Mouse (Mus musculus): ENCODE measurements at regions not wholly inside any gene's neighbourhood (a gene's known extent, or its start where the extent isn't known, plus 50 kb on each side); places are given as distances from the start of the nearest gene placed in this dataset.
"Not testable (repeated sequence)": the region's sequence is repeated elsewhere in the genome, so short reads cannot be mapped to it uniquely, and the experiment has no call there.

DNA sequence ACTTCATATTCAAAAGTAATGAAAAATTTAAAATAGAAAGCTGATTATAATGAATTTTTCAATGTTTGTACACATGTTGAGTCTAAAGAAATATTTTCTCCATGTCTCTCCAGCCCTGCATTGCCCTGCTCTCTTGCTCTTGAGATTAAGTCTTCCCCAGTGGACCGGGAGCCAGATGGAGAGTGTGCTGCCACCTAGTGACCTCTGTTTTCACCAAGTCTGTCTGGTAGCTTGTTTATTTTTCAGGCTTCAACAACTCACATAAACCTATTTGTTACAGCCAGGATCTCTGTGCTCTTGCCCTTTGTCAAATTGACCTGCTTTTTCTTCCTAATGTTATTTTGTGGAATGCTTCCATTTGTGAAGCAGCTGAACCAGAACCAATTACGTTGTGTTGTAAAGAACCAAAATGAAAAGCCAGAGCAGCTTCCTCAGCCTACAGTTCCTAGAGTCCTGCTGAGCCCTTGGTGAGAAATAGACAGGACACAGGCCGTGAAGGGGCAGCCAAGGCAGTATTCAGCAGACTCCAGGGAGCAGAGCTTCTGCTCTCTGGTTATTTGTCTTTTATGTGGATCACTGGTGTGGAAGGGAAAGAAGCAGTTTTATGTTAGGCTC is 655.5 kb downstream of the Kcna4 start:
- H3K4me2 ChIP-seq (ENCODE audit: low read depth, low read length) = no peak overlapping the region
- H3K36me3 ChIP-seq (ENCODE audit: control insufficient read depth, insufficient read depth, low read length) = no peaks in the 10 kb centered on the region
- H3K4me3 ChIP-seq (ENCODE audit: low read length) = no peak overlapping the region
- H3K9ac ChIP-seq (ENCODE audit: low read depth, low read length) = no peak overlapping the region
- WGBS = 13% methylated on average over 3 of the region's 3 CpGs
- ATAC-seq = no peak
- no peaks in the 10 kb centered on the region for H3K27me3 ChIP-seq (replicated peaks; ENCODE audit: control insufficient read depth, insufficient read depth, low read length)
- no peaks in the 10 kb centered on the region for H3K4me1 ChIP-seq (ENCODE audit: control insufficient read depth, insufficient read depth, low read length)
- H3K9me3 ChIP-seq (ENCODE audit: control insufficient read depth, low read length) = no peaks in the 10 kb centered on the region
- no peak overlapping the region for H3K27ac ChIP-seq (ENCODE audit: low read length)

DNA sequence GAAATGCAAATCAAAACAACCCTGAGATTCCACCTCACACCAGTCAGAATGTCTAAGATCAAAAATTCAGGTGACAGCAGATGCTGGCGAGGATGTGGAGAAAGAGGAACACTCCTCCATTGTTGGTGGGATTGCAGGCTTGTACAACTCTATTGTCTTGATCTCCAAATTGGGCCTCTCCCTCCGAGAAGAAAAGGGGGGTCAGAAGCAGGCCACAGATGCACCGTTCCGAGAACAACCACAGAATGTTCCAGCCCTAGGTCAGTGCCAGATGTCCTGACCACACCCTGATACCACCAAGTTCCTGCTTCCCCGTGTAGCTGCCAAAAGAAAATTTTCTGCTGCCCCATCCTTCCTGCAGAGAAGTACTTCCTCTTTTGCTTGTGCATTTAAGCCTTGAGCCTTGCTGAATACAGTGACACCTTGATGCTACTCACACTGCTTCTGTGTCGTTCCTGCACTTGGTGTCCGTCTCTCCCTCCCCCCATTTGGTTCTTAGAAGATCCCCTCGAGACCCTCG is 665.2 kb downstream of the Kcna4 start:
- not testable (repeated sequence) for H3K4me2 ChIP-seq (ENCODE audit: low read depth, low read length); H3K27ac ChIP-seq (ENCODE audit: low read length); H3K27me3 ChIP-seq (replicated peaks; ENCODE audit: control insufficient read depth, insufficient read depth, low read length); H3K9me3 ChIP-seq (ENCODE audit: control insufficient read depth, low read length); ATAC-seq; H3K4me3 ChIP-seq (ENCODE audit: low read length); H3K36me3 ChIP-seq (ENCODE audit: control insufficient read depth, insufficient read depth, low read length); H3K9ac ChIP-seq (ENCODE audit: low read depth, low read length); H3K4me1 ChIP-seq (ENCODE audit: control insufficient read depth, insufficient read depth, low read length)
- 81% methylated on average over 9 of the region's 9 CpGs for WGBS

DNA sequence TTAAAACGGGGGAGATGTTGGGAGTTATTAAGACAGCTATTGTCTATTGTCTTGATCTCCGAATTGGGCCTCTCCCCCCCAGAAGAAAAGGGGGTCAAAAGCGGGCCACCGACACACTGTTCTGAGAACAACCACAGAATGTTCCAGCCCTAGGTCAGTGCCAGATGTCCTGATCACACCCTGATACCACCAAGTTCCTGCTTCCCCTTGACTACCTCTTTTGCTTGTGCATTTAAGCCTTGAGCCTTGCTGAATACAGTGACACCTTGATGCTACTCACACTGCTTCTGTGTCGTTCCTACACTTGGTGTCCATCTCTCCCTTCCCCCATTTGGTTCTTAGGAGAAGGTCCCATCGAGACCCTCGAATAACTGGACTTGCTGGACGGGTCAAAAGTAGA is 673.5 kb downstream of the Kcna4 start:
- H3K4me3 ChIP-seq (ENCODE audit: low read length); ATAC-seq; H3K9ac ChIP-seq (ENCODE audit: low read depth, low read length); H3K36me3 ChIP-seq (ENCODE audit: control insufficient read depth, insufficient read depth, low read length); H3K27me3 ChIP-seq (replicated peaks; ENCODE audit: control insufficient read depth, insufficient read depth, low read length); H3K27ac ChIP-seq (ENCODE audit: low read length); H3K4me1 ChIP-seq (ENCODE audit: control insufficient read depth, insufficient read depth, low read length); H3K9me3 ChIP-seq (ENCODE audit: control insufficient read depth, low read length); H3K4me2 ChIP-seq (ENCODE audit: low read depth, low read length): not testable (repeated sequence)
- WGBS = 95% methylated on average over 8 of the region's 8 CpGs

DNA sequence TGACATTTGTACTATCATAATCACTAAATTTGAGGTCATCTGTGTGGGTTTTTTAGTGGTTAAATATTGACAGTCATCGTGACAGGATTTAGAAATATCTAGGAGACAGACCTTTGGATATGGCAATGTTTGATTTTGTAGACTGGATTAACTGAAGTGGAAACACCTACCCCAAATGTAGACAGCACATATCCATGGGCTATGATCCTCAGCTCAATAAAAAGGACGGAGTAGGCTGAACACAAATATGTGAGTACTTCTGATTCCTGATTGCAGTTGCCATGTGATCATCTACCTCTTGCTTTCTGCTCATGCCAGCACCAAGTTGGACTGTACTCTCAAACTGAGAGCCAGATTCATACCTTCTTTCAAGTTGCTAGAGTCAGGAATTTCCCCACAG is 674.4 kb downstream of the Kcna4 start:
- no peak overlapping the region for H3K9ac ChIP-seq (ENCODE audit: low read depth, low read length)
- ATAC-seq = no peak
- H3K36me3 ChIP-seq (ENCODE audit: control insufficient read depth, insufficient read depth, low read length) = no peaks in the 10 kb centered on the region
- no peak overlapping the region for H3K4me2 ChIP-seq (ENCODE audit: low read depth, low read length)
- H3K4me1 ChIP-seq (ENCODE audit: control insufficient read depth, insufficient read depth, low read length) = no peaks in the 10 kb centered on the region
- 74% methylated on average over 2 of the region's 2 CpGs for WGBS
- no peak overlapping the region for H3K27ac ChIP-seq (ENCODE audit: low read length)
- no peaks in the 10 kb centered on the region for H3K27me3 ChIP-seq (replicated peaks; ENCODE audit: control insufficient read depth, insufficient read depth, low read length)
- no peaks in the 10 kb centered on the region for H3K9me3 ChIP-seq (ENCODE audit: control insufficient read depth, low read length)
- H3K4me3 ChIP-seq (ENCODE audit: low read length) = no peak overlapping the region

DNA sequence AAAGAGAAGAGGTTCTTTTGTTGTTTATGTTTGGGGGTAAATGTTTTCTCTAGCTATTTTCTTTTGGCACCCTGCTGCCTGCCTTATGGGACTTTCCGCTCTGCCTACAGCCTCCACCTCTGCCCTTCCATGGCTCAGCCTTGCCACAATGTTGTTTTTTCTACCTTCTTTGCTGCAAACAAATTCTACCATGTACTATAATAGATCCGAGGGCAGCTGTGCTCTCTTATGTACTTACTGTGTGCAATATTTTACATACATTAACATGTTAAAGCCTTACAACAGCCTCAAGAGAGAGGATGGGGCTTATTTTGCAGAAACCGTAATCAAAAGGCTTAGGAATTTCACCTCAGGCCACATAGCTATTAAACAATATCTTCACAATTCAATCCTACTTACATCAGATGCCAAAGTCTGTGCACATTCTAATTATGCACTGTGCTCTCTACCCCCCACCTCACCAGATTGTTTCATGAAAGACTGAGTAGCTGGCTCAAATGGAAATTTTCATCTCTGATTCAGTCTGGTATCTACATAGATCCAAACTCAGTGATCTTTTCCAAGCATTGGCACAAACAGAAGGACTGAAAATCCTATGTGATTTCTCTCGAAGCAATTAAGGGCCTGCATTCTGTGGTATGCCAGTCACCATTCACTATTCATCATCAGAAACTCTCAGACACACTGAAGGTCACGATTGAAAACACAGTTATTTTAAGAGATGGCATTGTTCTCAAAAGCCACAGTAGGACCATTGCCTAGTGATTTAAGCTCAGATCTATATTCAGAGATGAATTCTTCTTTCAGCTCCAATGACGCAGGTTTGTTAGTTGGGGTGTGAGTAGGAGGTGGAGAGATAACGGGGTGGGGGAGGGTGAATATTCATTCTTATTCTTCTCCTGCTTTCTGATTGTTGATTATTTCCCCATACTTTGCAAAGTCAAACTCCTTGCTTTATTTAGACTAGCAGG is 675.2 kb downstream of the Kcna4 start:
- ATAC-seq = no peak
- WGBS = 75% methylated on average over 7 of the region's 7 CpGs
- Histone ChIP-seq H3K4me1 (ENCODE audit: control insufficient read depth, insufficient read depth, low read length) (no peaks in the 10 kb centered on the region), H3K27ac (ENCODE audit: low read length) (no peak overlapping the region), H3K4me2 (ENCODE audit: low read depth, low read length) (no peak overlapping the region), H3K27me3 (replicated peaks; ENCODE audit: control insufficient read depth, insufficient read depth, low read length) (no peaks in the 10 kb centered on the region), H3K4me3 (ENCODE audit: low read length) (no peak overlapping the region), H3K9ac (ENCODE audit: low read depth, low read length) (no peak overlapping the region), H3K9me3 (ENCODE audit: control insufficient read depth, low read length) (no peaks in the 10 kb centered on the region), H3K36me3 (ENCODE audit: control insufficient read depth, insufficient read depth, low read length) (no peaks in the 10 kb centered on the region)

DNA sequence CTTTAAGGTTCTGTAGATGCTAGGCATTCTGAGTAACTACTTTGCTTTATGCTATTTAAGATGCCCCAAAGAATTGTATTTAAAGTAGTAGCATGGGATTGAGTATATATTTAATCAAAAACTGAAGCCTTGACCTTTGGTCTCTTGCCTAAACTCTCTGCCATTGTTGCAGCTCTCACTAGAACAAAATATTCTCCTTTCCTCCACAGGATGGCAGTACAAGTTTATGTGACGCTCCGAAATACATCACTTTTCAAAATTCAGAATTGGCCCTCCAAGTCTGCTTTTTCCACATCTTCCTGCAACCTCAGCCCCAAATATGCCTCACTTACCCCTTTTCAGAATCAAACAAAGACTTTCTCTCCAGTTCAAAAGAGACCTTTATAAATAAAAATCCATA is 678.1 kb downstream of the Kcna4 start:
- H3K9ac ChIP-seq (ENCODE audit: low read depth, low read length) = no peak overlapping the region
- H3K4me3 ChIP-seq (ENCODE audit: low read length) = no peak overlapping the region
- WGBS = 54% methylated on average over 2 of the region's 2 CpGs
- no peaks in the 10 kb centered on the region for H3K36me3 ChIP-seq (ENCODE audit: control insufficient read depth, insufficient read depth, low read length)
- H3K4me1 ChIP-seq (ENCODE audit: control insufficient read depth, insufficient read depth, low read length) = no peaks in the 10 kb centered on the region
- H3K27me3 ChIP-seq (replicated peaks; ENCODE audit: control insufficient read depth, insufficient read depth, low read length) = no peaks in the 10 kb centered on the region
- ATAC-seq = no peak
- no peak overlapping the region for H3K27ac ChIP-seq (ENCODE audit: low read length)
- no peaks in the 10 kb centered on the region for H3K9me3 ChIP-seq (ENCODE audit: control insufficient read depth, low read length)
- no peak overlapping the region for H3K4me2 ChIP-seq (ENCODE audit: low read depth, low read length)

DNA sequence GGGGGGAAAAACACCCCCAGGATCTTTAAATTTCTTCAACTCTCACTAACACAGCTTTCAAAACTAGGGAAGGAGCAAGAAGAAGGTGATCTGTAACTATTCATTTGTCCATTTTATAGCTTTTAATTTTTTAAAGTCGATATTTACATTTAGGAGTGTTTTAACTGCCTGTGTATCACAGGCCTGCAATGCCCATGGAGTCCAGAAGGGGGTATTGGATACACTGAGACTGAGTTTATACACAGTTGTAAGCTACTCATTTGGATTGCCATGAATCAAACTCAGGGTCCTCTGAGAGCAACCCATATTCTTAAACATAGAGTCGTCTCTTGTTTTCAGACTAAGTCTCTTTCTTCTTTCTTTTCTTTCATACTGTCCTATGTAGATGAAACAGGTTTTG is 679.1 kb downstream of the Kcna4 start:
- H3K9ac ChIP-seq (ENCODE audit: low read depth, low read length) = no peak overlapping the region
- ATAC-seq = no peak
- no peak overlapping the region for H3K4me2 ChIP-seq (ENCODE audit: low read depth, low read length)
- no peaks in the 10 kb centered on the region for H3K27me3 ChIP-seq (replicated peaks; ENCODE audit: control insufficient read depth, insufficient read depth, low read length)
- no peak overlapping the region for H3K4me3 ChIP-seq (ENCODE audit: low read length)
- H3K27ac ChIP-seq (ENCODE audit: low read length) = no peak overlapping the region
- no peaks in the 10 kb centered on the region for H3K9me3 ChIP-seq (ENCODE audit: control insufficient read depth, low read length)
- H3K4me1 ChIP-seq (ENCODE audit: control insufficient read depth, insufficient read depth, low read length) = no peaks in the 10 kb centered on the region
- H3K36me3 ChIP-seq (ENCODE audit: control insufficient read depth, insufficient read depth, low read length) = no peaks in the 10 kb centered on the region
- whole genome bisulfite sequencing = 78% methylated on average over 2 of the region's 2 CpGs

DNA sequence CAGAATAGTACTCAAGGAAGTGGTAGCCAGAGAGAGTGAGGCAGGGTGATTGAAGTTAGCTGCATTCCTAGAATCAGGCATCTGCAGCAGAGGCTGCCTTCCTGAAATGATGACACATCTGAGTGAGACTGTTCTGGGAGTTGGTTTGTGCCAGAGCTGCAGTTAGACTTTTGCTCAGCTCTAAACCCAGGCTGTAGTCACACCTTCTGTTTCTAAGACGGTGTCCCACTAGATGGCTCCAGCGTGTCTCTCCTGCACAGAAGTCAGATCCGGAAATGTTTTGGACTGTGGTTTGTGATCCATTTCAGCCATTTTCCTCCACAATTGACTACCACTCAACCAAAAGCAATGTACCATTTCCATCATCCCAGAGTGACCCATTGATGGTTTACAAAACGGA is 683.1 kb downstream of the Kcna4 start:
- no peak for ATAC-seq
- Histone ChIP-seq H3K4me2 (ENCODE audit: low read depth, low read length) (no peak overlapping the region), H3K9me3 (ENCODE audit: control insufficient read depth, low read length) (no peaks in the 10 kb centered on the region), H3K4me1 (ENCODE audit: control insufficient read depth, insufficient read depth, low read length) (no peaks in the 10 kb centered on the region), H3K27ac (ENCODE audit: low read length) (no peak overlapping the region), H3K4me3 (ENCODE audit: low read length) (no peak overlapping the region), H3K9ac (ENCODE audit: low read depth, low read length) (no peak overlapping the region), H3K36me3 (ENCODE audit: control insufficient read depth, insufficient read depth, low read length) (no peaks in the 10 kb centered on the region), H3K27me3 (replicated peaks; ENCODE audit: control insufficient read depth, insufficient read depth, low read length) (no peaks in the 10 kb centered on the region)
- 61% methylated on average over 4 of the region's 4 CpGs for WGBS

DNA sequence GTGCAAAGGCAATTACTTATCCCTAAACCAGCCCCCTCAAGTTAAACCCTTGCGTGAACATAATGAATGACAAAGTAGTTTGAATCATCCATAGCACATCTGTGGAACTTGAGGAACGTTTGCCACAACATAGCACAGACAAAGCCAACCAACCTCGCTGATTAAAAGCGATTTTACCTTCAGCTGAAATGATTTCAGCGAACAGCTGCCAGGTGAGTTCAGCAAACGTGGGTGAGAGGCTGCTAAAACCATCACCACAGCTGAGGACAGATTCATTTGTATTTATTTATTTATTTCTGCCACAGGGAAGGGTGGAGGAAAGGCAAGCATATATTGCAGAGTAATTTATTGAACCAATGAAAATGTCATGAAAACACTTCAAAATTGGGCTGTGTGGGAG is 704.4 kb downstream of the Kcna4 start:
- no peak for ATAC-seq
- Histone ChIP-seq H3K36me3 (ENCODE audit: control insufficient read depth, insufficient read depth, low read length) (no peaks in the 10 kb centered on the region), H3K4me1 (ENCODE audit: control insufficient read depth, insufficient read depth, low read length) (no peaks in the 10 kb centered on the region), H3K27ac (ENCODE audit: low read length) (no peak overlapping the region), H3K9ac (ENCODE audit: low read depth, low read length) (no peak overlapping the region), H3K27me3 (replicated peaks; ENCODE audit: control insufficient read depth, insufficient read depth, low read length) (no peaks in the 10 kb centered on the region), H3K9me3 (ENCODE audit: control insufficient read depth, low read length) (no peaks in the 10 kb centered on the region), H3K4me2 (ENCODE audit: low read depth, low read length) (no peak overlapping the region), H3K4me3 (ENCODE audit: low read length) (no peak overlapping the region)
- 66% methylated on average over 6 of the region's 6 CpGs for whole genome bisulfite sequencing

Measured in intestine, embryonic 16.5 days (tissue).